ENCODE assay signal across 22 mouse cellular contexts in the genomic region with DNA sequence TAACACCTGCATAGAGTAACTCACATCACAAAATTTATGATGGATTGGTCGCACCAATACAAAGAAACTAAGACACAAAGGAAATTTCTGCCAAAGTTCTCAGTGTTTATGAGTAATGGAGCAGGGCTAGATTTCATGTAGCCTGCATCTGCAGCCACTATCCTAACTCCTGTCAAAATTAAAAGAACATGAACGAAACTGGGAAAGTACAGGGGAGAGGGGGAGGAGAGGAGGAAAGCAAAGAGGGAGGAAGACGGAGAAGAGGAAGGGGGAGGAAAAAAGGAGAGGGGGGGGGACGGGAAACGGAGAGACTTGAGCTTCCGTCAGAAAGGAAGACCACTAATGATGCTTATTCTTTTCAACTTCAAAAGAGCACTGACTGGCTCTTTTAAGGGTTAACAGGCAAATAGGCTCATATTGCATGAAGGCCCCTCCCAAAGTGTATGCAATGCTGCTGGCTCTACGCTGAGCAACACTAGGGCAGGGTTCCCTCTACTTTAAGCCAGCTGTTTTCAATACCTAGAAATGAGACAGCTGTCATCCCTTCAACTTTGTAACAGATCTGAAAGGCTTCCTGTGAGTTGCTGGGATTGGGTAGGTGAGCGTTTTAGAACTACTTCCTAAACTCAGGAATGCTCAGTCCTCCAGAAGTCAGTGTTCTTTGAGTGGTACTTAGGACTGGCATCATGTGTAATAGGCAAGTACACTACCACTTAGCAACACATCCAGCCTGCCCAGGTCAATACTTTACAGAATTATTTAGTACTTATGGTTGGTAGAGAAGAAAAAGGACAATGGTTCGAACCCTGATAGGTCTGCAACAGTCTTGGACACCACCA. TPM values are rescaled to one million over a fixed set of nuclear protein-coding genes. Genes with fewer than 3 reads are reported as not detected.
DNase-seq lines count a peak whose midpoint lies in the region; ATAC-seq and TF ChIP-seq lines count a peak whose summit lies in the region.
"Had no signal": no experiment of that assay in that cellular context is flagged by ENCODE, and none has a peak within 500 bp of the region (broad histone marks: within the 10 kb centered on the region; RNA-seq: fewer than 3 reads in every experiment).

No protein-coding gene starts in this region.

- WGBS in lung, embryonic 14.5 days: 25% methylated on average over 9 of the region's 9 CpGs
- WGBS in embryonic facial prominence, embryonic 13.5 days: 21% methylated on average over 9 of the region's 9 CpGs
- WGBS in limb, embryonic 14.5 days: 17% methylated on average over 9 of the region's 9 CpGs

- H3K9ac ChIP-seq in lung, embryonic 14.5 days: no peak overlapping the region
- no peak overlapping the region for H3K9ac ChIP-seq in embryonic facial prominence, embryonic 13.5 days
- H3K9ac ChIP-seq in limb, embryonic 14.5 days (ENCODE audit: low read depth, low read length, severe bottlenecking): no peak overlapping the region
- H3K9ac ChIP-seq: heart, embryonic 15.5 days; liver, embryonic 14.5 days; midbrain, embryonic 13.5 days had no signal

- ATAC-seq in lung, embryonic 14.5 days (ENCODE audit: insufficient read depth): peak; percentile 87; the same call in 1 of the 2 replicates
- no peak for ATAC-seq in embryonic facial prominence, embryonic 13.5 days (ENCODE audit: insufficient number of reproducible peaks, insufficient read depth, low FRiP score, low TSS enrichment, low read depth)
- ATAC-seq in limb, embryonic 14.5 days (ENCODE audit: low FRiP score, low read depth): peak; percentile 78; the same call in 1 of the 2 replicates
- no peak for ATAC-seq in megakaryocyte progenitor cell, adult 5-6 weeks (replicated peaks; ENCODE audit: poor library complexity)
- ATAC-seq: forebrain, embryonic 14.5 days; midbrain, embryonic 13.5 days had no signal

- 0 out of 2 replicates have a peak, but pooled peaks cover 3% of the 10 kb centered on the region for H3K4me1 ChIP-seq in lung, embryonic 14.5 days (ENCODE audit: insufficient read depth)
- H3K4me1 ChIP-seq in embryonic facial prominence, embryonic 13.5 days: peaks cover 15% of the 10 kb centered on the region
- H3K4me1 ChIP-seq in limb, embryonic 14.5 days (ENCODE audit: control insufficient read depth, insufficient read depth, low read length): peaks cover 5% of the 10 kb centered on the region; the same call in 1 of the 2 replicates
- H3K4me1 ChIP-seq: heart, embryonic 15.5 days had no signal

- H3K27me3 ChIP-seq in lung, embryonic 14.5 days (ENCODE audit: insufficient read depth, low read length): no peaks in the 10 kb centered on the region
- no peaks in the 10 kb centered on the region for H3K27me3 ChIP-seq in embryonic facial prominence, embryonic 13.5 days
- H3K27me3 ChIP-seq in limb, embryonic 14.5 days (ENCODE audit: control insufficient read depth, insufficient read depth, low read length): no peaks in the 10 kb centered on the region
- H3K27me3 ChIP-seq: heart, embryonic 15.5 days; midbrain, embryonic 13.5 days had no signal

- no peak for TF ChIP-seq CTCF in lung, embryonic 14.5 days (IDR thresholded peaks at IDR 0.05; ENCODE audit: low read depth)

- no peaks in the 10 kb centered on the region for H3K9me3 ChIP-seq in lung, embryonic 14.5 days (ENCODE audit: low read depth, low read length)
- H3K9me3 ChIP-seq in embryonic facial prominence, embryonic 13.5 days: no peaks in the 10 kb centered on the region
- no peaks in the 10 kb centered on the region for H3K9me3 ChIP-seq in limb, embryonic 14.5 days (ENCODE audit: control insufficient read depth, low read length)
- H3K9me3 ChIP-seq: heart, embryonic 15.5 days; midbrain, embryonic 13.5 days had no signal

- peak overlapping the region; percentile 3; the same call in 1 of the 2 replicates for H3K4me2 ChIP-seq in lung, embryonic 14.5 days
- H3K4me2 ChIP-seq in embryonic facial prominence, embryonic 13.5 days: peak overlapping the region; percentile 46
- H3K4me2 ChIP-seq in limb, embryonic 14.5 days (replicated peaks; ENCODE audit: low read depth, low read length, severe bottlenecking): peak overlapping the region; percentile 13
- H3K4me2 ChIP-seq: heart, embryonic 15.5 days; midbrain, embryonic 13.5 days had no signal

- no peak overlapping the region for H3K27ac ChIP-seq in lung, embryonic 14.5 days (ENCODE audit: low read depth)
- H3K27ac ChIP-seq in embryonic facial prominence, embryonic 13.5 days: no peak overlapping the region; the same call in 1 of the 2 replicates
- no peak overlapping the region for H3K27ac ChIP-seq in limb, embryonic 14.5 days (replicated peaks; ENCODE audit: low read depth, low read length)
- H3K27ac ChIP-seq: heart, embryonic 15.5 days; liver, embryonic 14.5 days; midbrain, embryonic 13.5 days had no signal

- no peak overlapping the region for H3K4me3 ChIP-seq in lung, embryonic 14.5 days (ENCODE audit: low read depth, low read length)
- no peak overlapping the region for H3K4me3 ChIP-seq in embryonic facial prominence, embryonic 13.5 days
- no peak overlapping the region for H3K4me3 ChIP-seq in limb, embryonic 14.5 days (replicated peaks; ENCODE audit: low read length)
- H3K4me3 ChIP-seq: erythroblast, embryonic 14.5 days; heart, embryonic 15.5 days; midbrain, embryonic 13.5 days had no signal

- DNase-seq in embryo, embryonic 11 days: peak; percentile 50
- no peak for DNase-seq in embryo, embryonic 9.5 days (ENCODE audit: extremely low spot score)
- peak; percentile 40 for DNase-seq in lung, embryonic 14.5 days
- no peak for DNase-seq in lung, postnatal 4 days
- DNase-seq in limb, embryonic 14.5 days (ENCODE audit: low spot score): peak; percentile 33
- DNase-seq in frontal cortex, postnatal 10 days (ENCODE audit: low spot score in 2 of 2): no peak
- DNase-seq: adrenal gland, adult 8-10 months; cerebellum, adult 11 months; cerebellum, postnatal 36 days; kidney, postnatal 25 days; right cerebral cortex, postnatal 14 days; thymus, postnatal 36 days had no signal

- no peaks in the 10 kb centered on the region for H3K36me3 ChIP-seq in lung, embryonic 14.5 days (ENCODE audit: insufficient read depth)
- H3K36me3 ChIP-seq in embryonic facial prominence, embryonic 13.5 days: no peaks in the 10 kb centered on the region
- H3K36me3 ChIP-seq in limb, embryonic 14.5 days (ENCODE audit: control insufficient read depth, insufficient read depth, low read length): no peaks in the 10 kb centered on the region
- H3K36me3 ChIP-seq: heart, embryonic 15.5 days; midbrain, embryonic 13.5 days had no signal

- TF ChIP-seq POLR2A in limb, embryonic 14.5 days (IDR thresholded peaks at IDR 0.05; ENCODE audit: borderline replicate concordance, extremely low read depth, insufficient read depth, insufficient read length): no peak

RNA-seq across cellular contexts. Expression of a gene that starts 58.9 kb away (rescaled TPM):
- 0.76 and 0.91 TPM in 2 replicates for polyA plus RNA-seq in lung, embryonic 14.5 days (2014; fragmentation: Nextera tagmentation; extraction: Ambion mirVana)
- polyA plus RNA-seq in embryonic facial prominence, embryonic 13.5 days (2015; fragmentation: Nextera tagmentation; extraction: Ambion mirVana): 4.7 and 5.1 TPM in 2 replicates
- polyA plus RNA-seq in limb, embryonic 14.5 days (2012; rRNA removed): 1.1 and 1.3 TPM in 2 replicates
- 2.5 and 2.7 TPM in 2 replicates for polyA plus RNA-seq in limb, embryonic 14.5 days (2014; fragmentation: Nextera tagmentation; extraction: Ambion mirVana)
- not detected in 2 replicates for total RNA-seq in megakaryocyte progenitor cell, adult 5-6 weeks (2015)
- total RNA-seq in megakaryocyte progenitor cell, adult 5-6 weeks (2017): not detected in 2 replicates
- total RNA-seq: granulocyte monocyte progenitor cell, adult 5-6 weeks; hematopoietic stem cell, adult 5-6 weeks; MEL had no signal
- polyA plus RNA-seq: erythroblast, embryonic 14.5 days had no signal

Comparison
In these comparisons a context has a peak if more than half of its experiments do, and no peak if none do; other contexts are left out.
1. DNase-seq: peak in embryo, embryonic 11 days (single experiment), lung, embryonic 14.5 days (single experiment) and limb, embryonic 14.5 days (single experiment); none in embryo, embryonic 9.5 days (single experiment), lung, postnatal 4 days (0 of 2) and frontal cortex, postnatal 10 days (0 of 2).
2. ATAC-seq: peak in lung, embryonic 14.5 days (single experiment) and limb, embryonic 14.5 days (single experiment); none in embryonic facial prominence, embryonic 13.5 days (single experiment) and megakaryocyte progenitor cell, adult 5-6 weeks (single experiment).
3. Peak in every context shown above with its lines, with median percentiles within 50 percentile points of each other: H3K4me2 ChIP-seq.